Mouse (Mus musculus) heart, adult 2 months (tissue): Measurements from ENCODE around the gene Sobp. TPM values are rescaled to one million over a fixed set of nuclear protein-coding genes. Genes with fewer than 3 reads are reported as not detected.

Experiments
- DNase-seq, 2 experiments: peaks; one replicate each; pipeline ENCODE4 v3.0.0; 2021
- H3K27ac ChIP-seq: fragments of 200-600 bp; 2 replicates; pipeline ENCODE4 v1.8.1; 2022
- H3K27me3 ChIP-seq: fragments of 200-500 bp; 2 replicates; pipeline ENCODE4 v1.6.1; 2012; ENCODE audit warnings: mild to moderate bottlenecking, low read length, inconsistent platforms, mixed read lengths; ENCODE audit not compliant: control insufficient read depth, insufficient read depth
- H3K36me3 ChIP-seq: fragments of 200-500 bp; 2 replicates; pipeline ENCODE4 v1.6.1; 2012; ENCODE audit warnings: low read length, inconsistent platforms; ENCODE audit not compliant: control insufficient read depth, insufficient read depth
- H3K4me1 ChIP-seq: fragments of 200-500 bp; 2 replicates; pipeline ENCODE4 v1.6.1; 2011; ENCODE audit warnings: low read length; ENCODE audit not compliant: control insufficient read depth, insufficient read depth
- H3K4me3 ChIP-seq: fragments of 200-600 bp; 2 replicates; pipeline ENCODE4 v1.8.1; 2022
- H3K79me2 ChIP-seq: fragments of 200-500 bp; replicated peaks from 2 replicates; pipeline ENCODE4 v1.6.1; 2012; ENCODE audit warnings: mild to moderate bottlenecking, inconsistent platforms, low read length, moderate library complexity, mixed read lengths; ENCODE audit not compliant: control insufficient read depth, insufficient read depth
- H3K9ac ChIP-seq: fragments of 200-500 bp; 2 replicates; pipeline ENCODE4 v1.6.1; 2012; ENCODE audit warnings: low read depth, mild to moderate bottlenecking, control low read depth, inconsistent platforms, low read length, mixed read lengths
- CTCF ChIP-seq: fragments of 200-600 bp; IDR thresholded peaks from 2 replicates; pipeline ENCODE4 v1.8.1; 2022; ENCODE audit warnings: antibody characterized with exemption, mild to moderate bottlenecking, moderate library complexity
- EP300 ChIP-seq: fragments of 200-500 bp; IDR thresholded peaks from 2 replicates; pipeline ENCODE4 v1.6.1; 2011; ENCODE audit warnings: low read depth, low read length, control low read depth; ENCODE audit not compliant: insufficient read depth
- POLR2A ChIP-seq: fragments of 200-500 bp; IDR thresholded peaks from 2 replicates; pipeline ENCODE4 v1.6.1; 2011; ENCODE audit warnings: mild to moderate bottlenecking, low read depth, low read length, control low read depth; ENCODE audit not compliant: insufficient read depth
- WGBS: fragments of 180-500 bp; shearing (Covaris S2); methylation state at CpG from one replicate; pipeline ENCODE4 v1.1.7; 2018; 5-methylcytosine and 5-hydroxymethylcytosine counted together
- intact Hi-C: fragments of 180-260 bp; cut with DNase I; formaldehyde crosslinking; loops from one replicate; pipeline ENCODE4 v1.15.1; 2025
- polyA plus RNA-seq: library from polyadenylated mRNA; depleted of rRNA; stranded (reverse); fragments of >200 nt; gene quantifications from 2 replicates; pipeline ENCODE4 v1.2.3, GENCODE M21; 2012
- total RNA-seq, 2 experiments: library from RNA; stranded (reverse); gene quantifications; 2 replicates each; pipeline ENCODE4 v1.2.3; 2021

Sobp gene
- total and polyA plus RNA-seq, 3 experiments: 5.1 to 16.7 (median 16.5) TPM

GRCm38 (mm10) chr10:43061519-43062105 lies 112.7 kb downstream of the Sobp start:
- H3K4me1 ChIP-seq: no peaks in the 10 kb centered on the region
- H3K36me3 ChIP-seq: no peaks in the 10 kb centered on the region
- H3K27ac ChIP-seq: no peak overlapping the region
- 93% methylated on average over 11 of the region's 11 CpGs for WGBS
- H3K27me3 ChIP-seq: no peaks in the 10 kb centered on the region
- no peak for DNase-seq
- H3K9ac ChIP-seq: no peak overlapping the region
- H3K79me2 ChIP-seq: no peaks in the 10 kb centered on the region
- no peak overlapping the region for H3K4me3 ChIP-seq
- TF ChIP-seq POLR2A (no peak), CTCF (no peak), EP300 (no peak)
- intact Hi-C loops: no loop called here

- no peak overlapping the region for H3K4me3 ChIP-seq
- intact Hi-C loops: no loop called here
- 95% methylated on average over 2 of the region's 2 CpGs for WGBS
- TF ChIP-seq POLR2A (no peak), EP300 (no peak), CTCF (no peak)
- no peaks in the 10 kb centered on the region for H3K4me1 ChIP-seq
- no peaks in the 10 kb centered on the region for H3K36me3 ChIP-seq
- no peak for DNase-seq
- no peak overlapping the region for H3K27ac ChIP-seq
- no peak overlapping the region for H3K9ac ChIP-seq
- H3K79me2 ChIP-seq: no peaks in the 10 kb centered on the region
- H3K27me3 ChIP-seq: no peaks in the 10 kb centered on the region
Measured at GRCm38 (mm10) chr10:43055405-43055804, 118.9 kb downstream of the Sobp start.

- Histone ChIP-seq H3K79me2 (no peaks in the 10 kb centered on the region), H3K4me3 (no peak overlapping the region), H3K9ac (no peak overlapping the region), H3K27ac (no peak overlapping the region), H3K4me1 (no peaks in the 10 kb centered on the region), H3K27me3 (no peaks in the 10 kb centered on the region), H3K36me3 (no peaks in the 10 kb centered on the region)
- intact Hi-C loops: no loop called here
- WGBS: 82% methylated on average over 8 of the region's 8 CpGs
- TF ChIP-seq POLR2A: no peak
- no peak for TF ChIP-seq CTCF
- no peak for TF ChIP-seq EP300
- no peak for DNase-seq
Measured at GRCm38 (mm10) chr10:43054776-43055175, 119.6 kb downstream of the Sobp start.

- DNase-seq: no peak
- Histone ChIP-seq H3K27me3 (no peaks in the 10 kb centered on the region), H3K27ac (no peak overlapping the region)
Measured at GRCm38 (mm10) chr10:43053861-43054560, 120.3 kb downstream of the Sobp start.

GRCm38 (mm10) chr10:43052462-43052861 lies 121.9 kb downstream of the Sobp start:
- intact Hi-C loops: no loop called here
- Histone ChIP-seq H3K79me2 (no peaks in the 10 kb centered on the region), H3K27ac (no peak overlapping the region), H3K4me3 (no peak overlapping the region), H3K27me3 (no peaks in the 10 kb centered on the region), H3K36me3 (no peaks in the 10 kb centered on the region), H3K4me1 (no peaks in the 10 kb centered on the region; the same call in 1 of the 2 replicates), H3K9ac (no peak overlapping the region)
- WGBS: 57% methylated on average over 5 of the region's 5 CpGs
- no peak for DNase-seq
- peak; percentile 57 for TF ChIP-seq CTCF
- no peak for TF ChIP-seq EP300

More at GRCm38 (mm10) chr10:43053861-43054560, 120.3 kb downstream of the Sobp start:
- WGBS: 67% methylated on average over 10 of the region's 10 CpGs
- TF ChIP-seq CTCF (no peak), EP300 (no peak), POLR2A (no peak)
- no peak overlapping the region for H3K9ac ChIP-seq
- no peaks in the 10 kb centered on the region for H3K36me3 ChIP-seq
- no peak overlapping the region for H3K4me3 ChIP-seq
- intact Hi-C loops: no loop called here
- H3K79me2 ChIP-seq: no peaks in the 10 kb centered on the region
- no peaks in the 10 kb centered on the region; the same call in 1 of the 2 replicates for H3K4me1 ChIP-seq

- H3K79me2 ChIP-seq: no peaks in the 10 kb centered on the region
- TF ChIP-seq POLR2A (no peak), CTCF (no peak), EP300 (no peak)
- no peak overlapping the region for H3K4me3 ChIP-seq
- H3K4me1 ChIP-seq: peaks cover 5% of the 10 kb centered on the region
- no peaks in the 10 kb centered on the region for H3K27me3 ChIP-seq
- H3K27ac ChIP-seq: no peak overlapping the region
- intact Hi-C loops: no loop called here
- 46% methylated on average over 6 of the region's 6 CpGs for WGBS
- no peak overlapping the region for H3K9ac ChIP-seq
- peak in 1 of 2 experiments; percentile 42 for DNase-seq
- H3K36me3 ChIP-seq: no peaks in the 10 kb centered on the region
Measured at GRCm38 (mm10) chr10:43047804-43048348, 126.5 kb downstream of the Sobp start.
